Mouse (Mus musculus) spleen, embryonic (tissue): ENCODE measurements around the gene Olfr599.
"Not testable (repeated sequence)": the region's sequence is repeated elsewhere in the genome, so short reads cannot be mapped to it uniquely, and the experiment has no call there.

Experiments used
- CTCF ChIA-PET: fragments of 350-600 bp; sonication (Branson Sonifier 250); formaldehyde crosslinking; loops from one replicate; lab custom pipeline; 2022; lab: Charles Lee

Gene Olfr599

DNA sequence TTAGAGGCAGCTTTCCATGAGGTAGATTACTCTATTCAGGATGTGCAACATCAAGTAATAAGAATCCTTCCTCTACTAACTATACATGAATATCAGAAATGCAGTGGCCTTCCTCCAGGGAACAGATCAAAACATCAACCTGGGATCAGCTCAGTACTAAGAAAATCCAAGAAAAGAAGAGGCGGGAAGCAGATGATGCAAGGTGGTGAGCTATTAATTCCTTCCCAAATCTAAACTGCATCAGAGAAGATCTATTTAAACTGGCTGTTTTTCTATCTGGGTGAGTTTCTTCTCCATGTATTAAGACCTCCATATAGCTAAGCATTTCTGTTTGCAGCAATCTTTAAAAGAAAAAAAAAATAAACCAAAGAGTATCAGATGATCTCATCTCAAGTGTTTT is at the start of gene Olfr599:
Gene Olfr599, plus strand, starts transcription at position 301 of the 400 bp plus-strand sequence.
- CTCF ChIA-PET, result no interaction called here

DNA sequence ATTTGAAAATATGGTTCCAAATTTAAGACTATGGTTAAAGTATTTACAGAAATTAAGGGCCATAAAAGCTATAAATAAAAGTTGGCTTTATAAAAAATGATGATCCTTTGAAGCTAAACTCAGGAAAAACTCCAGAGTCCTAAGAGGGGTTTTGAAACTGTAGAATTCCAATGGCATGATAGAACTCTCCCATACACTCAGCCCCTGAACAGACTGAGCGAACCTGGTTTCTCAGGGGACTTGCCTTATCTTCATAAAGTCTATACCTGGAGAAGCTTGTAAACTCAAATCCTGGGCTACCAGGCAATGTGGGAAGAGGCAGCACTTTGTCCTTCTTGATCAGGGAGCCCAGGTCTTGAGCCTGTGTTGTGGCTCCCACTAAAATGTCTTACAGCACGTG is 30.4 kb upstream of the Olfr599 start, which contains the start of gene Olfr596:
Gene Olfr596, plus strand, starts transcription at position 301 of the 400 bp plus-strand sequence.
- CTCF ChIA-PET, result not testable (repeated sequence)

DNA sequence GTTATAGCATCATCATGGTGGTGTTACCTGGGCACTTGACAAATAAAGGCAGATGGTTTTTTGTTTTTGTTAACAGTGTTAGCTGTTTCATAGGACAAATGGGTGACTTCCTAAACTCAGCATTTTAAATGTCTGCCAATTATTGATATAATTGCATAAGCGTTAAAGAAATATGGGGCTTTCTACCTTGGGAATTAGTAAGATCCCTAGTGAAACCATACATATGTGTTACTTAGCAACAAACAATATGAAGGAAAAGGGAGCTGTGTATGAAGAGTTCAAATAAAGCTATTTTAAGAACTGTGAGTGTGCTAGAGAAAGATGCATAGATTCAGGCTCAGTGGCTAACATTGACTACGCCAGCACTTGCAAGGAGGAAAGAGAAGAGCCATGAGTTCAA is 19.7 kb upstream of the Olfr599 start, which contains the start of gene Olfr597:
Gene Olfr597, plus strand, starts transcription at position 301 of the 400 bp plus-strand sequence.
- CTCF ChIA-PET, result not testable (repeated sequence)

DNA sequence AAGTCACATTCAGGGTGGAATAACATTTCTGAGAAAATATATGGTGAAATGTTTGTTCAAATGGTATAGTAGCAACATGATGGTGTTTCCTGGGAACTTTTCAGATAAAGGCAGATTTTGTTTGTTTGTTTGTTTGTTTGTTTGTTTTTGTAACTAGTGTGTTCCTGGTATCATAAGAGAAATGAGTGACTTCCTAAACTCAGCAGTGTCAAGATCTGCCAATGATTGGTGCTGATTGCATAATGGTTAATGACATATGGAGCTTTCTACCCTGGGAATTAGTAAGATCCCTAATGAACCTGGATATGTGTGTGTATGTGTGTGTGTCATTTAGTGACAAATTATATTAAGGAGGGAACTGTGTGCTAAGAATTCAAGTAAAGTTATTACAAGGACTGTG is 12.4 kb upstream of the Olfr599 start, which contains the start of gene Olfr598:
Gene Olfr598, plus strand, starts transcription at position 301 of the 400 bp plus-strand sequence.
- CTCF ChIA-PET, result no interaction called here

DNA sequence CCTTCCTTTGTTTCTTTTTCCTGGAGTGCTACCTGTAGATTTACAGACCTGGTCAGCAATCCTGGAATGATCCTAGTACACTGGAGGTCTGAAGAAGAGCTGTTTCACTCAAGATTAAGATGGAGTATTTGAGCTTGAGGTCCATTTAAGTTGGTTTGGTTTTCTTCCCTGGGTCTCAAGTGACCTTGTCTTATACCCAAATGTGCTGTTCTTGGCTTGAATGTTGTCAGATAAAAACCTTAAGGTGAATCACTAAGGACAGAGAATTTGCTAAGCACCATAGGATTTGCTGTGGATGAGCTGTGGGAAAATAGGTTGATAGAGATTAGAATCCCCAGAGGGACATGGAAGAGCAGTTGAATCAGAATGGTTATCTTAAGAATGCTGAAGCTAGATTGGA is 13.9 kb downstream of the Olfr599 start, which contains the start of gene Olfr600:
Gene Olfr600, minus strand, starts transcription at position 101 of the 400 bp plus-strand sequence.
- CTCF ChIA-PET, result no interaction called here

DNA sequence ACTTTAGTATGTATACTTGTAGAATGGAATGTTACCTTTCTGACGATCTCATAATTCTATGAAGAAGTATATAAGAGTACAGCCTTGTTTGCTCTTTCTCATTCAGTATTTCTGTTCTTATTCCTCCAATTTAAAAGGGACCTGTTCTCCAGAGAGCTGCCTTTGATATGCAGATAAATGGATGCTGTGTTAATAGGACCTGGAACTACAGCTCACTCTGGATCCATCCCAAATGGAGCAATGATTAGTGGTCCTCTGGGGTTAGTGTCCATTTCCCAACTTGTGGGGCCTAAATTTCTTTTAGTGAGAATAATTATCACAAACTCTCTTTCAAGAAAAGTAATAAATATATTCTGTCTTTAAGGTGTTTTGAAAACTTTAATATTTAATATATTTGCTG is 26.8 kb downstream of the Olfr599 start, which contains the start of gene Olfr601:
Gene Olfr601, minus strand, starts transcription at position 101 of the 400 bp plus-strand sequence.
- CTCF ChIA-PET, result no interaction called here

DNA sequence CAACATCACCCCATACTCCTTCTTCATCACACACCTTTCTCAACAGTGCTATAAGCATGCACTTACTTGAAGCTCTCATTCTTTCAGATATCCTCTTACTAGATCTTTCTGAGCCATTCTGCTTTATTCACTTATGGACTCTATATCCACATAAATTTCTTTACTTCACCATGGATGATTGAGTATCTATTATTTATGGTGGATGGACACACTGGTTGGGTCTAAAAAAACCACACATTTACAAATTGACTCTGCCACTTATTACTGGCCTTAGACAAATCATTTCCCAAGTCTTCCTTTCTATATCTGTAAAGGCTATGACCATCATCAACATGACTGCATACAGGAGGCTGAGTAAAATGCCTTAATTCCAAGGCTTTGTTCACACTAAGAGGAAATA is 50.4 kb downstream of the Olfr599 start, which contains the start of gene Olfr603:
Gene Olfr603, minus strand, starts transcription at position 101 of the 400 bp plus-strand sequence.
- CTCF ChIA-PET, result no interaction called here
